Mouse (Mus musculus): ENCODE results near the gene Hoxb2.

Gene Hoxb2

GRCm38 (mm10) chr11:96316696-96317607 lies 33.4 kb upstream of the Hoxb2 start:
- no peak for DNase-seq

- DNase-seq: no peak
Measured at GRCm38 (mm10) chr11:96317608-96318367, 32.5 kb upstream of the Hoxb2 start, which contains the start of gene Hoxb4. Gene Hoxb4, plus strand, starts transcription at chr11:96318267.

- DNase-seq: no peak
Measured at GRCm38 (mm10) chr11:96318368-96319070, 31.8 kb upstream of the Hoxb2 start.

GRCm38 (mm10) chr11:96319071-96319902 lies 31.0 kb upstream of the Hoxb2 start:
- DNase-seq: no peak

- DNase-seq: no peak
Measured at GRCm38 (mm10) chr11:96319910-96320309, 30.4 kb upstream of the Hoxb2 start.

- no peak for DNase-seq
Measured at GRCm38 (mm10) chr11:96320688-96321087, 29.6 kb upstream of the Hoxb2 start.

GRCm38 (mm10) chr11:96321846-96322245 lies 28.5 kb upstream of the Hoxb2 start:
- no peak for DNase-seq

GRCm38 (mm10) chr11:96322738-96323137 lies 27.6 kb upstream of the Hoxb2 start:
- no peak for DNase-seq

GRCm38 (mm10) chr11:96323154-96323553 lies 27.2 kb upstream of the Hoxb2 start, which contains the start of gene Hoxb3:
Gene Hoxb3, plus strand, starts transcription at chr11:96323326.
- no peak for DNase-seq

- no peak for DNase-seq
Measured at GRCm38 (mm10) chr11:96324125-96324524, 26.2 kb upstream of the Hoxb2 start.

- no peak for DNase-seq
Measured at GRCm38 (mm10) chr11:96324965-96325364, 25.4 kb upstream of the Hoxb2 start.

DNA sequence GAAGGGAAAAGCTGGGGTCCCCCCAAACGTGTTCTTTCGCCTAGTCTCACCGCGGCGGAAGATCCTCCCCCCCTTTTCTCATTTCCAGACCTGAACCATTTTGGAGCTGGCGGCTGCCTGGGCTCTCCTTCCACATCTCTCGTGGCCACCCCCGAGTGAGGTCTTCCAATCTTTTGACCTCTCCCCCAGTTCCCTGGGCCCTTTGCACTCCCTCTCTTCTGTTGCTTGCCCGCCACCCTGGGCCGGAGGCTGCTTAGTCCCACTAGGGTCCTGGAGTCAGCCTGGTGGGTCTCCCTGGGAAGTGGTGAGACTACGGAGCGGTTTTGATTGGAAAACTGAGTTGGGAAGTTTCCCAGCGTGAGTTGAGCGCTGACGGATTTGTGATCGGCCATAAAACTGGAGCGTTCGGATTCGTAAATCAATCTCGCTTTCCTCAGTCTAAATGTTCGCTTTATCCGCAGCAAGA lies 24.5 kb upstream of the Hoxb2 start:
- DNase-seq: no peak

GRCm38 (mm10) chr11:96326705-96327104 lies 23.6 kb upstream of the Hoxb2 start:
- no peak for DNase-seq

DNA sequence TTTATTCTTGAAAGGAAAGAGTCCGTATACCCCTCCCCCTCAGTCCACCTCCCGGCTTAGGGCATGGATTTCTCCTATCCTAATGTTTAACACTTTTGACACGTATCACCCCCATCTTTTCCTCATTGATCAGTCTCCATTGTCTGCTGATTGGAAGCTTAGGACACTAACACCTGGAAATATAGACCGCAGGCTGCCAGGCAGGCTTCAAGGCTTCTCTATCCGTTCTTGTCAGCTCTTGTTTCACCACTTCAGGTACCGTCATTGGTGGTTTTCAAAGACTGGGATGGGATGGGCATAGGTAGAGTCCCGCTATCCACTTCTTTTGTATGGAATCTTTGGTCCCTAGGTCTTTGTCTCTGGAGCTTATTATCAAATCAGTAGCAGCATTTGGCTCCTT lies 23.2 kb upstream of the Hoxb2 start:
- no peak for DNase-seq

DNA sequence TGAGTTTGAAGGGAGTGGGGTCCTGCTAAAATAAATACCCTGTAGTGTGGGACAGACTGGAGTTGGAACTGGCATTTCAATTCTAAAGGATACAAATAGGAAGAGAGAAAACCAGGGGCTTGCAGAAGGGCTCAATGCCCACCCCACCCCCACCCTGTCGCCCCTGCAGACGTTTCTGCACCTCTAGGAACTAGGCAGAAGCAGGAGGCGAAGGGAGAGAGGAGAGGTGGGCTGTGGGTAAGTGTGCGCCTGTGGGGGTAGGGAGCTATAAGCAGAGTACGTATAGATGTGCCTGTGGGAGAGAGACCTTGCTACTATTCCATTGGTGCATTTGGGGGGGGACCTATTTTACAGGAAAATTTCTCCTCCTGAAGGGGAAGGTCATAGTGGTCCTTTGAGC lies 22.6 kb upstream of the Hoxb2 start:
- DNase-seq: no peak

DNA sequence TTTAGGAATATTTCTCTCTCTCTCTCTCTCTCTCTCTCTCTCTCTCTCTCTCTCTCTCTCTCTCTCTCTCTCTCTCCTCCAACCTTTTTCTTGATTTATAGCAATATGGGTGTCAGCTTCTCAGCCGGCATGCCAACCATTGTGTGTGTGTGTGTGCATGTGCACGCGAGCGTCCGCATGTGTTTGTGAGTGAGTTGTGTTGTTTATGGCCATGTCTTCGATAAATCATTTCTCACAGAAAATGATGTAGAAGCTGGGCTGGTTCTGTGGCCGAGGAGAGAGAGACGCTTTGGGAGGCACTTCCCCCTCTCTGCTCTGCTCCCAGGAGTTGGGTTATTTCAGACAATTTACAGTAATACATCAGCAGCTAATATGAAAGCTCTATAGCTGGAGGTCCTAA lies 21.7 kb upstream of the Hoxb2 start:
- no peak for DNase-seq

DNA sequence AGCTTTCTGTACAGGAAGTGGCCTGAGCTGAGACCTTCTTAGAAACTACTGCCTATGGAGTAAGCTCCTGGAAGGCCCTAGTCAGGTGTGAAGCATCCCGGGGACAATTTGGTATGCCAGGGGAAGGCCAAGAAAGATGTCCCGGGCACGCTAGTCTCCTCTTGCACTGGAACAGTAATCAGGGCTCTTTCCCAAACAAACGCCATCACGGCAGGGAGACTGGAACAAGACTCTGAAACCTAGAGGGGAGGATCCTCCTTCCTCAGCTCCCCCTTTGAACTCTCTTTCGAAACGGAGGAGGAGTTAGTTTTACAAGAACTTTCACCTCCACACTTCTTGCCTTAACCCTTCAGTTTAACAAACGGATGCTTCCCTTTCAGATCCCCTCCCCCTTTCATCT lies 18.2 kb upstream of the Hoxb2 start:
- no peak for DNase-seq

- no peak for DNase-seq
Measured at GRCm38 (mm10) chr11:96332618-96333032, 17.7 kb upstream of the Hoxb2 start.

DNA sequence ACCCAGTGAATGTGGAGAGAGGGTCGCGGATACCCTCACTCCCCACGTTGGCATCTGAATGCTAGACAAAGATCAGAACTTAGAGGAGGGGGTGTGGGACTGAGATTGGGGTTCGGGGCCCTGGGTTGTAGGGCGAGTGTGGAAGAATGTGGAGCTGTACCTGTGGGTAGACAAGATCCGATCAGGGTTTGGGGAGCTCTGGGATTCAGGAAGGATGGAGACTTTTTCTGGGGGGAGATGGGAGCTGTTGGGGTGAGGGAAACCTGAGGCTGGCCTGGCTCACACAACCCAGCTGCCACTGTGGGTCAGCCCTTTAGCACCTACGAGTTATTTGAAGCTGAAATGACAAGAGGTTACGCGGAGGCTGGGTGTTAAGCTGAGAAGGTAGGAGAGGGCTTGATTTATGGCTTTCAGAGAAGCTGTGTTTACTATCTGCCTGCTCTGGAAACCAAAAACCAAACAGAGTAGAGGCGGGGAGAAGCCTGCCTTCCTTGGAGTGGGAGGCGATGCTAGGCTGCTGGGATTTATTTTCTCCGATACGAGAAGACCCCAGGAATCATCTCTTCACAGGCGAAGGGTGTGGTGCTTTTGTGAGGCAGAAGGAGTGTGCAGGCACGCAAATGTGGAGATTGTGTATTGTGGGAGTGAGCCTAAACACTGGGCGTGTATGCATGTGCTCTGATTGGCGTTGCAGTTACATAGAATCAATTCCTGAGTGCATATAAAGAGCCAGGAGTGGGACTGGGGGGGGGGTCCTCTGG lies 16.9 kb upstream of the Hoxb2 start:
- no peak for DNase-seq

- DNase-seq: no peak
Measured at GRCm38 (mm10) chr11:96334002-96334364, 16.3 kb upstream of the Hoxb2 start.

GRCm38 (mm10) chr11:96334998-96335397 lies 15.3 kb upstream of the Hoxb2 start:
- no peak for DNase-seq

Data from right cerebral cortex, postnatal 4 days (tissue).